ENCODE assay signal across 9 mouse cellular contexts in the genomic region with DNA sequence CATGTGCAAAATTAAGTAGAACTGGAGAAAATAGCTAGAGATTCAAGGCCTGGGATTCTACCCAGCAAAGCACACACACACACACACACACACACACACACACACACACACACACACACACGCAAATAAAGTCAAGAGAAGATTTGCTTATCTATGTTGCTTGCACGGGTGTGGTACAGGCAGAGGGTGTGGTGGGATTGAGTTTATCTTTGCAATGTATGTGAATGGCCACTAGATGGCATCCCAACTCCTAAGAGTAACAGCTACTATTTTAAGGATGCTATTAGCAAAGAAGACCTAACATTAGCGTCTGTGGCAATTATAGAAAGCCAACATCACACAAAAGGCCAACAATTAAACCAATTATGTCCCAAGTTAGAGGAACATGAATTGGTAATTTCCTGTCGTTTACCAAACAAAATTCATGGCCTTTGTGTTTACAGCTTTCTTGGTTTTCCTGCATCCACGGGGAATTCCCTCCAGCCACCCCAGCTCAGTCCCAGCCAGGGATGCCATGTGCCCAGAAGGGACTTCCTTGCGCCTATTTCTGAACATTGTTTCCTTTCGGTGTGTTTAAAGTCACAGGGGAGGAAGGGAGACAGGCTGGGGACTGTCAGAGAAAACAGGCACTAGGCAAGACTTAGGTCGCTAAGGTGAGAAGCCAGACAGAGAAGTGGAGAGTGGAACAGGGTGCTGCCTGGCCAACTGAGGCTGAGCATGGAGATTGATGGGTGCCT. TPM values are rescaled to one million over a fixed set of nuclear protein-coding genes. Genes with fewer than 3 reads are reported as not detected.
DNase-seq lines count a peak whose midpoint lies in the region; ATAC-seq and TF ChIP-seq lines count a peak whose summit lies in the region.
"Had no signal": no experiment of that assay in that cellular context is flagged by ENCODE, and none has a peak within 500 bp of the region (broad histone marks: within the 10 kb centered on the region; RNA-seq: fewer than 3 reads in every experiment).

No protein-coding gene starts in this region.

- peak; percentile 90 for TF ChIP-seq CTCF in intestine, postnatal 0 days (IDR thresholded peaks at IDR 0.05; ENCODE audit: low read depth)

- 30% methylated on average over 8 of the region's 8 CpGs for WGBS in forebrain, embryonic 16.5 days
- 41% methylated on average over 8 of the region's 8 CpGs for WGBS in forebrain, embryonic 10.5 days
- WGBS in intestine, postnatal 0 days, result 37% methylated on average over 8 of the region's 8 CpGs

- DNase-seq in forebrain, embryonic 10.5 days (ENCODE audit: extremely low spot score, low spot score), result no peak
- DNase-seq in thymus, postnatal 0 days (ENCODE audit: low spot score), result peak; percentile 64
- no peak for DNase-seq in thymus, adult 18-20 months
- DNase-seq in embryo, embryonic 11.5 days (ENCODE audit: low read depth, low spot score), result peak; percentile 44
- DNase-seq in lung, postnatal 14 days, result peak; percentile 47
- peak; percentile 9 for DNase-seq in yolk sac, embryonic 10.5 days (ENCODE audit: low spot score)

- no peak overlapping the region for H3K9ac ChIP-seq in forebrain, embryonic 16.5 days (replicated peaks; ENCODE audit: low read depth, low read length)
- no peak overlapping the region for H3K9ac ChIP-seq in intestine, postnatal 0 days (ENCODE audit: low read depth, low read length)
- H3K9ac ChIP-seq: lung, embryonic 15.5 days had no signal

- no peak overlapping the region for H3K27ac ChIP-seq in forebrain, embryonic 16.5 days (ENCODE audit: low read length)
- H3K27ac ChIP-seq in forebrain, embryonic 10.5 days, result no peak overlapping the region
- no peak overlapping the region for H3K27ac ChIP-seq in intestine, postnatal 0 days (ENCODE audit: low read depth, low read length)
- H3K27ac ChIP-seq: lung, embryonic 15.5 days had no signal

- no peaks in the 10 kb centered on the region for H3K27me3 ChIP-seq in forebrain, embryonic 16.5 days (replicated peaks; ENCODE audit: control insufficient read depth, insufficient read depth, low read length)
- no peaks in the 10 kb centered on the region for H3K27me3 ChIP-seq in forebrain, embryonic 10.5 days (ENCODE audit: poor library complexity, severe bottlenecking)
- no peaks in the 10 kb centered on the region for H3K27me3 ChIP-seq in intestine, postnatal 0 days (replicated peaks; ENCODE audit: control insufficient read depth, insufficient read depth, low read length)
- H3K27me3 ChIP-seq: lung, embryonic 15.5 days had no signal

- no peaks in the 10 kb centered on the region for H3K36me3 ChIP-seq in forebrain, embryonic 16.5 days (ENCODE audit: control insufficient read depth, insufficient read depth)
- H3K36me3 ChIP-seq in forebrain, embryonic 10.5 days (replicated peaks), result no peaks in the 10 kb centered on the region
- no peaks in the 10 kb centered on the region for H3K36me3 ChIP-seq in intestine, postnatal 0 days (ENCODE audit: control insufficient read depth, insufficient read depth)
- H3K36me3 ChIP-seq: lung, embryonic 15.5 days had no signal

- H3K9me3 ChIP-seq in forebrain, embryonic 16.5 days (ENCODE audit: control insufficient read depth, low read length), result no peaks in the 10 kb centered on the region
- H3K9me3 ChIP-seq in forebrain, embryonic 10.5 days, result no peaks in the 10 kb centered on the region
- H3K9me3 ChIP-seq in intestine, postnatal 0 days (ENCODE audit: control insufficient read depth), result no peaks in the 10 kb centered on the region
- H3K9me3 ChIP-seq: lung, embryonic 15.5 days had no signal

- H3K4me1 ChIP-seq in forebrain, embryonic 16.5 days (replicated peaks; ENCODE audit: control insufficient read depth, insufficient read depth, low read length), result 0 out of 2 replicates have a peak, but pooled peaks cover 3% of the 10 kb centered on the region
- H3K4me1 ChIP-seq in forebrain, embryonic 10.5 days, result peaks cover 7% of the 10 kb centered on the region
- no peaks in the 10 kb centered on the region for H3K4me1 ChIP-seq in intestine, postnatal 0 days (replicated peaks; ENCODE audit: control insufficient read depth, insufficient read depth, low read length)

- peak; percentile 63 for ATAC-seq in forebrain, embryonic 16.5 days
- no peak for ATAC-seq in intestine, postnatal 0 days

- no peak overlapping the region for H3K4me3 ChIP-seq in forebrain, embryonic 16.5 days (replicated peaks; ENCODE audit: low read length)
- H3K4me3 ChIP-seq in forebrain, embryonic 10.5 days, result no peak overlapping the region
- H3K4me3 ChIP-seq in intestine, postnatal 0 days (ENCODE audit: low read depth, low read length), result no peak overlapping the region
- H3K4me3 ChIP-seq: lung, embryonic 15.5 days had no signal

- H3K4me2 ChIP-seq in forebrain, embryonic 16.5 days (ENCODE audit: low read length), result no peak overlapping the region
- no peak overlapping the region for H3K4me2 ChIP-seq in intestine, postnatal 0 days (replicated peaks; ENCODE audit: low read depth)
- H3K4me2 ChIP-seq: lung, embryonic 15.5 days had no signal

RNA-seq across cellular contexts. Expression of gene Pik3r6, which starts 17.4 kb away (rescaled TPM):
- 1.8 and 2.2 TPM in 2 replicates for polyA plus RNA-seq in forebrain, embryonic 16.5 days (2015; fragmentation: Nextera tagmentation; extraction: Ambion mirVana)
- 1.3 and 1.9 TPM in 2 replicates for polyA plus RNA-seq in forebrain, embryonic 10.5 days (2016; fragmentation: Nextera tagmentation; extraction: Ambion mirVana)
- polyA plus RNA-seq in thymus, postnatal 0 days (2015; fragmentation: Nextera tagmentation; extraction: Ambion mirVana), result 1.3 and 1.6 TPM in 2 replicates
- 1.0 and 1.4 TPM in 2 replicates for polyA plus RNA-seq in intestine, postnatal 0 days (2015; fragmentation: Nextera tagmentation; extraction: Ambion mirVana)

RNA-seq across cellular contexts. Expression of gene Pik3r5, which starts 53.5 kb away (rescaled TPM):
- 0.11 and 0.14 TPM in 2 replicates for polyA plus RNA-seq in forebrain, embryonic 16.5 days (2015; fragmentation: Nextera tagmentation; extraction: Ambion mirVana)
- 0.83 and 0.86 TPM in 2 replicates for polyA plus RNA-seq in forebrain, embryonic 10.5 days (2016; fragmentation: Nextera tagmentation; extraction: Ambion mirVana)
- polyA plus RNA-seq in thymus, postnatal 0 days (2015; fragmentation: Nextera tagmentation; extraction: Ambion mirVana), result 10.5 and 12.0 TPM in 2 replicates
- 0.22 and 0.35 TPM in 2 replicates for polyA plus RNA-seq in intestine, postnatal 0 days (2015; fragmentation: Nextera tagmentation; extraction: Ambion mirVana)

Comparison
In these comparisons a context has a peak if more than half of its experiments do, and no peak if none do; other contexts are left out.
1. DNase-seq: peak in thymus, postnatal 0 days (single experiment), embryo, embryonic 11.5 days (single experiment), lung, postnatal 14 days (single experiment) and yolk sac, embryonic 10.5 days (single experiment); none in forebrain, embryonic 10.5 days (single experiment) and thymus, adult 18-20 months (0 of 2).